Mouse (Mus musculus) left cerebral cortex, postnatal 4 days (tissue): ENCODE data around the gene BC017158. TPM values are rescaled to one million over a fixed set of nuclear protein-coding genes. Genes with fewer than 3 reads are reported as not detected.

Experiments
- DNase-seq: peaks from one replicate; pipeline ENCODE4 v3.0.0-alpha.2; 2022
- intact Hi-C: fragments of 180-260 bp; cut with DNase I; formaldehyde crosslinking; loops from one replicate; pipeline ENCODE4 v1.15.1; 2025
- total RNA-seq, 2 experiments: library from RNA; stranded (reverse); gene quantifications; 2 replicates each; pipeline ENCODE4 v1.2.3; 2021

BC017158 gene
- total RNA-seq, 2 experiments from 2014 or later: 23.4 to 27.8 TPM

GRCm38 (mm10) chr7:128310229-128310688, 12.3 kb upstream of the BC017158 start:
- intact Hi-C loops: no loop called here
- DNase-seq: no peak

GRCm38 (mm10) chr7:128309776-128310175, 11.8 kb upstream of the BC017158 start:
- peak; percentile 20 for DNase-seq
- intact Hi-C loops: loop anchor here (5.0 to 10.0 kb wide), 2 partner anchors 105 to 383 kb away; partner anchors contain the start of gene Rgs10

GRCm38 (mm10) chr7:128309216-128309615, 11.2 kb upstream of the BC017158 start:
- DNase-seq: no peak
- intact Hi-C loops: loop anchor here (5.0 to 10.0 kb wide), 2 partner anchors 106 to 383 kb away; partner anchors contain the start of gene Rgs10

- intact Hi-C loops: loop anchor here (5.0 to 10.0 kb wide), 2 partner anchors 107 to 384 kb away; partner anchors contain the start of gene Rgs10
- no peak for DNase-seq
Measured at GRCm38 (mm10) chr7:128307851-128308250, 9.9 kb upstream of the BC017158 start.

GRCm38 (mm10) chr7:128304907-128305306, 6.9 kb upstream of the BC017158 start:
- DNase-seq: peak; percentile 61
- intact Hi-C loops: loop anchor here (5.0 to 10.0 kb wide), 2 partner anchors 110 to 387 kb away; partner anchors contain the start of gene Rgs10

- intact Hi-C loops: loop anchor here (10.0 kb wide), 1 partner anchor 111 kb away; the partner anchor contains the start of gene Rgs10
Measured at GRCm38 (mm10) chr7:128304198-128304597, 6.2 kb upstream of the BC017158 start.

GRCm38 (mm10) chr7:128302151-128302550, 4.2 kb upstream of the BC017158 start:
- DNase-seq: no peak

More at GRCm38 (mm10) chr7:128304198-128304597, 6.2 kb upstream of the BC017158 start:
- no peak for DNase-seq

GRCm38 (mm10) chr7:128300952-128301351, 3.0 kb upstream of the BC017158 start:
- intact Hi-C loops: loop anchor here (10.0 kb wide), 1 partner anchor 114 kb away; the partner anchor contains the start of gene Rgs10
- DNase-seq: no peak

More at GRCm38 (mm10) chr7:128302151-128302550, 4.2 kb upstream of the BC017158 start:
- intact Hi-C loops: loop anchor here (10.0 kb wide), 1 partner anchor 113 kb away; the partner anchor contains the start of gene Rgs10

GRCm38 (mm10) chr7:128298481-128299342, 742 bp upstream of the BC017158 start:
- intact Hi-C loops: no loop called here
- no peak for DNase-seq

- intact Hi-C loops: no loop called here
- DNase-seq: no peak
Measured at GRCm38 (mm10) chr7:128297291-128297616, 716 bp downstream of the BC017158 start.

- intact Hi-C loops: no loop called here
- DNase-seq: no peak
Measured at GRCm38 (mm10) chr7:128296514-128296913, 1.5 kb downstream of the BC017158 start.

GRCm38 (mm10) chr7:128294785-128295184, 3.2 kb downstream of the BC017158 start:
- intact Hi-C loops: no loop called here
- DNase-seq: no peak

GRCm38 (mm10) chr7:128288923-128289544, 8.9 kb downstream of the BC017158 start:
- intact Hi-C loops: no loop called here
- no peak for DNase-seq

- intact Hi-C loops: no loop called here
- no peak for DNase-seq
Measured at GRCm38 (mm10) chr7:128285060-128285459, 12.9 kb downstream of the BC017158 start.

GRCm38 (mm10) chr7:128284047-128284446, 13.9 kb downstream of the BC017158 start:
- intact Hi-C loops: no loop called here
- no peak for DNase-seq

- no peak for DNase-seq
- intact Hi-C loops: no loop called here
Measured at GRCm38 (mm10) chr7:128282532-128283244, 15.3 kb downstream of the BC017158 start.

GRCm38 (mm10) chr7:128281765-128282164, 16.2 kb downstream of the BC017158 start:
- intact Hi-C loops: no loop called here
- no peak for DNase-seq

GRCm38 (mm10) chr7:128279750-128280149, 18.2 kb downstream of the BC017158 start:
- DNase-seq: no peak
- intact Hi-C loops: no loop called here

- intact Hi-C loops: no loop called here
Measured at GRCm38 (mm10) chr7:128276051-128276450, 21.9 kb downstream of the BC017158 start.

GRCm38 (mm10) chr7:128271496-128271895, 26.5 kb downstream of the BC017158 start:
- intact Hi-C loops: no loop called here
- no peak for DNase-seq

More at GRCm38 (mm10) chr7:128276051-128276450, 21.9 kb downstream of the BC017158 start:
- no peak for DNase-seq
